25 mouse cellular contexts compared by ENCODE assay signal in the genomic region with DNA sequence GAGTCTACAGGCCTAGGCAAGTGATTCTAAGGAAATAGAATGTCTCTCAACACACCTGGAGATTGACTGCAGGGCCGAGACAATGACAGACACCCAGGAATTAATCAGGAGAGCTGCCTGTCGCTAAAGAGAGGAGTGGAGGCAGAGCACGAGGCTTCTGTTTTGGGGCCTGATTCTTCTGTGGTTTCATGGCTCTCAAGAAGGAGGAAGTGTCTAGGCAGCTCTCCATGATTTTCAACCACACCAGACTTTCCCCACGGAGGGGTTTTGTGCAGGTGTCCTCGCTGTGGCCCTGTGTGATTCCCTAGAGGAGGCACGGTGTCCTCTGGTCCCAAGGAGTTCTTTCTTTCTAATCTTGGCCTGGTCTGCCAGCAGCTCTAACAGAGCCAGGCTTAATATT. TPM values are rescaled to one million over a fixed set of nuclear protein-coding genes. Genes with fewer than 3 reads are reported as not detected.
"Had no signal": no experiment of that assay in that cellular context is flagged by ENCODE, and none has a peak within 500 bp of the region (broad histone marks: within the 10 kb centered on the region; RNA-seq: fewer than 3 reads in every experiment).

No protein-coding gene starts in this region.

- DNase-seq: gastrocnemius, postnatal 10 days; gastrocnemius, postnatal 25 days; heart, adult 11 months; heart, postnatal 10 days; heart, postnatal 4 days; kidney, adult 11 months; kidney, adult 2 months; kidney, adult 9 months; kidney, postnatal 14 days; kidney, postnatal 36 days; layer of hippocampus, adult 9-11 months; layer of hippocampus, postnatal 36 days; left cerebral cortex, postnatal 4 days had no signal

- H3K9ac ChIP-seq: heart, embryonic 12.5 days; hindbrain, embryonic 13.5 days; hindbrain, embryonic 15.5 days; kidney, embryonic 15.5 days; limb, embryonic 13.5 days; limb, embryonic 15.5 days; liver, embryonic 12.5 days; liver, embryonic 14.5 days had no signal

- H3K27me3 ChIP-seq: hindbrain, embryonic 13.5 days; hindbrain, embryonic 15.5 days; kidney, embryonic 15.5 days; limb, embryonic 13.5 days; limb, embryonic 15.5 days had no signal

- H3K4me1 ChIP-seq: heart, embryonic 10.5 days; heart, embryonic 12.5 days; hindbrain, embryonic 13.5 days; hindbrain, embryonic 15.5 days; kidney, embryonic 15.5 days; limb, embryonic 13.5 days; limb, embryonic 15.5 days; liver, embryonic 12.5 days had no signal

- H3K36me3 ChIP-seq: heart, embryonic 10.5 days; heart, embryonic 12.5 days; hindbrain, embryonic 13.5 days; hindbrain, embryonic 15.5 days; kidney, embryonic 15.5 days; limb, embryonic 13.5 days; limb, embryonic 15.5 days; liver, embryonic 12.5 days had no signal

- H3K27ac ChIP-seq: heart, embryonic 10.5 days; hindbrain, embryonic 13.5 days; hindbrain, embryonic 15.5 days; hindbrain, postnatal 0 days; kidney, embryonic 15.5 days; kidney, postnatal 0 days; limb, embryonic 13.5 days; limb, embryonic 15.5 days; liver, embryonic 12.5 days; liver, embryonic 14.5 days had no signal

- H3K9me3 ChIP-seq: heart, embryonic 10.5 days; hindbrain, embryonic 13.5 days; hindbrain, embryonic 15.5 days; kidney, embryonic 15.5 days; limb, embryonic 15.5 days; liver, embryonic 12.5 days had no signal

- ATAC-seq: hindbrain, postnatal 0 days; intestine, embryonic 16.5 days; liver, embryonic 12.5 days had no signal

- H3K4me3 ChIP-seq: heart, embryonic 10.5 days; heart, embryonic 12.5 days; hindbrain, embryonic 13.5 days; hindbrain, embryonic 15.5 days; kidney, embryonic 15.5 days; limb, embryonic 13.5 days; limb, embryonic 15.5 days; liver, embryonic 12.5 days had no signal

RNA-seq across cellular contexts. Expression of gene Rps12-ps3, which starts 52.9 kb away (rescaled TPM):
- polyA plus RNA-seq: hindbrain, embryonic 15.5 days had no signal
